Mouse (Mus musculus) v-Abl transformed pro-B cells (cell line): ENCODE results near the gene Casp7.
"Not testable (repeated sequence)": the region's sequence is repeated elsewhere in the genome, so short reads cannot be mapped to it uniquely, and the experiment has no call there.

ENCODE experiments used
- in situ Hi-C, 2 experiments: fragments of 400-800 bp; cut with MboI; formaldehyde crosslinking; loops; one replicate each; pipeline ENCODE4 v1.15.1; 2025; ENCODE audit not compliant: unreplicated experiment in 2 of 2

The Casp7 gene

GRCm38 (mm10) chr19:56381407-56381806, 15.5 kb upstream of the Casp7 start:
- in situ Hi-C loops = no loop called here

- in situ Hi-C loops = no loop called here
Measured at GRCm38 (mm10) chr19:56385546-56385945, 11.4 kb upstream of the Casp7 start.

GRCm38 (mm10) chr19:56386095-56386494, 10.8 kb upstream of the Casp7 start:
- in situ Hi-C loops = no loop called here

GRCm38 (mm10) chr19:56387726-56388302, 9.1 kb upstream of the Casp7 start:
- in situ Hi-C loops = no loop called here

- in situ Hi-C loops = no loop called here
Measured at GRCm38 (mm10) chr19:56389176-56389575, 7.8 kb upstream of the Casp7 start.

GRCm38 (mm10) chr19:56389879-56390278, 7.0 kb upstream of the Casp7 start, which contains the start of gene Nrap:
Gene Nrap, minus strand, starts transcription at chr19:56390037.
- in situ Hi-C loops = no loop called here

GRCm38 (mm10) chr19:56391307-56392046, 5.5 kb upstream of the Casp7 start:
- in situ Hi-C loops = no loop called here

- in situ Hi-C loops = no loop called here
Measured at GRCm38 (mm10) chr19:56393311-56393866, 3.5 kb upstream of the Casp7 start.

GRCm38 (mm10) chr19:56395183-56395935, 1.6 kb upstream of the Casp7 start:
- in situ Hi-C loops = no loop called here

GRCm38 (mm10) chr19:56396227-56396626, 702 bp upstream of the Casp7 start:
- in situ Hi-C loops = no loop called here

- in situ Hi-C loops = no loop called here
Measured at GRCm38 (mm10) chr19:56397663-56398527, 966 bp downstream of the Casp7 start.

- in situ Hi-C loops = no loop called here
Measured at GRCm38 (mm10) chr19:56398528-56398795, 1.5 kb downstream of the Casp7 start.

GRCm38 (mm10) chr19:56400200-56400599, 3.3 kb downstream of the Casp7 start:
- in situ Hi-C loops = no loop called here

- in situ Hi-C loops = no loop called here
Measured at GRCm38 (mm10) chr19:56401864-56402263, 4.9 kb downstream of the Casp7 start.

- in situ Hi-C loops = no loop called here
Measured at GRCm38 (mm10) chr19:56405824-56406223, 8.9 kb downstream of the Casp7 start.

GRCm38 (mm10) chr19:56406581-56406980, 9.7 kb downstream of the Casp7 start:
- in situ Hi-C loops = no loop called here

GRCm38 (mm10) chr19:56409884-56410283, 13.0 kb downstream of the Casp7 start:
- in situ Hi-C loops = not testable (repeated sequence)

- in situ Hi-C loops = no loop called here
Measured at GRCm38 (mm10) chr19:56418404-56418803, 21.5 kb downstream of the Casp7 start.

- in situ Hi-C loops = no loop called here
Measured at GRCm38 (mm10) chr19:56419452-56419851, 22.5 kb downstream of the Casp7 start.

- in situ Hi-C loops = loop anchor here (5.0 to 10.0 kb wide), 4 partner anchors 357 to 614 kb away; no protein-coding TSS in a partner anchor
Measured at GRCm38 (mm10) chr19:56420345-56420744, 23.4 kb downstream of the Casp7 start.
